Mouse (Mus musculus) skeletal muscle tissue, adult 2 months (tissue): Measurements from ENCODE around the gene Rnls.

Experiments used
- DNase-seq: peaks from one replicate; pipeline ENCODE4 v3.0.0-alpha.2; 2012; ENCODE audit warnings: low read depth, low spot score

The Rnls gene

DNA sequence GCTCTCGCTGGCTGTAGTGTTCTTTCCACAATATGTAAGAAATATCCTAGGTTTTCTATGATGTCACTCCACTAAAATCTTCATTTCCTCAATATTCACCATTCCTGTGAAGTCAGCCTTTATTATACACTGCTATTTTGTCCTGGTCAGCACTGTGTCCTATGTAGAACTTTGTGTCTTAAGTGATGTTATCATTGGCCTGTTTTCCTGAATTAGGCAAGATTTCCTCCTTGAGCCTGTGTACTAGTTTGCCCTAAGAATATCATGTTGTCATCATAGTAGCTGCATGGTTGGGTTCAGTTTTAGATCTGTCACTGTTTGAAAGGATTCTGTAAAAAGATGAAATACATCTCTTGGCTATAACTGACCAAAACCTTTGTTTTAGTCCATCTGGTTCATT, 203.3 kb downstream of the Rnls start:
- DNase-seq, result peak; percentile 9

DNA sequence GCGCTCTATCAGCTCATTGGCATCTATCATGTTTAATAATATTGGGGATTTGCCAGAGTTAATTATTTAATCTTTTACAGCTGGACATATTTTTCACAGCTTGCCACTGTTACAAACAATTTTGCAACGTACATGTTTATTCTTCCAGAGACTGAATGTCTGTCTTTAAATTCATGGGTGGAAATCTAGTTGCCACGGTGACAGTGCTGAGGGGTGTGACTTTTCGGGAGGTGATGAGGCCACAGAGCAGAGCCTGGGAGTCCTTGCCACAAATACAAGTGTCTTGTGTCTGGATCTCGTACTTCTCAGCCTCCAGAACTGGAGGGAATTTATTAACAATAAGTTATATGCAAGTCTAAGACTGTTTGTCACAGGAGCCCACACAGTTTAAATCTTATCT, 212.5 kb downstream of the Rnls start:
- no peak for DNase-seq

DNA sequence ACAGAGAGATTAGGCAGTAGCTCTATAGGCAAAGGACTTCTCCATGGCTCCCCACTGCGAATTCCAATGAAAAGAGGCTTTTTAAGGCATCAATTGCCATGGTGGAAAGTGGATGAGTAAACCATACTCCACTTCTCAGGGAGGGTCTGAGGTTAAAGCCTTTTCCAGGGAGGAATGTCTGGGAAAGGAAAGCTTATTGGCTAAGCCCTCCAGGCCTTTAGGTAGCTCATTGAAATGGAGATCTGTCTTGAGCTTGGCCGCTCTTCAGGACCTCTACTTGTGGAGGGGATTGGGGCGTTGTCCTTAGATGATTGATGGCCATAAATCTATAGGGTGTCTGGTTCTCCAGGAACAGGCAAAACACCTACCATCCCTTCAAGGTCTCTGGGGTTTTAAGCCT, 213.2 kb downstream of the Rnls start:
- no peak for DNase-seq

DNA sequence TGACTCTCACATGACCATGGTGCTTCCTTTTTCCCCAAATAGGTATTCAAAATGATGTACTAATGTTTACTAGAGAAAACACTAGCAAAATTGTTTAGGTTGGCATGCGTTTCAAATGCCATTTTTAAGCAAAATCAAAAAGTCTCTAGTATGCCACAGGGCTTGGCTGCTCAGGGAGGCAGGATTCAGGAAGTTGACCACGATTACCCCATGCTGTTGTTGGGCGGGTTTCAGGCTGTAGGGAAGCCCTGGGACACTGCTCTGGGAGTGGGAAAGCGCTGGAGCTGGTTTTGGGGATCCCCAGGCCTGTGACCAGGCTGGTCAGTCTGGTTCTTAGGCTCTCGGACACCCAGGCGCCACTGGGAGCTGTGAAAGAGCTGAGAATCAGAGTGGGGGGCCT, 213.7 kb downstream of the Rnls start:
- no peak for DNase-seq

DNA sequence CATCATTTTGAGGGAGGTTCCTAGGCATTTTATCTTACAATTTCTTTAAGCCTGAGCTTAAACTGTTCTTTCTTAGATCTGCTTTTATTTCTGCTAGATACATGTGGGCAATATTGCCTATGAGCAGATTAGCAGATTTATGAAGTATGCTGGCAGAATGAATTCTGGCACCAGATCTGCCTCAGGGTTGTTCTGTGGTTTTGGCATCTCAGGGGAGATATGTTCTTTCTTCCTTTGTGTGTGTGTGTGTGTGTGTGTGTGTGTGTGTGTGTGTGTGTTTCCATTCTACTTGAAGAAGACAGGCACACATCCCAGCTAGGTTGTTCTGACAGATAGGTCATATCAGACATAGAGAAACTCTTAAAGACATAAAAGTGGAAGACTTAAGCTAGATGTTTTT, 218.1 kb downstream of the Rnls start:
- no peak for DNase-seq

DNA sequence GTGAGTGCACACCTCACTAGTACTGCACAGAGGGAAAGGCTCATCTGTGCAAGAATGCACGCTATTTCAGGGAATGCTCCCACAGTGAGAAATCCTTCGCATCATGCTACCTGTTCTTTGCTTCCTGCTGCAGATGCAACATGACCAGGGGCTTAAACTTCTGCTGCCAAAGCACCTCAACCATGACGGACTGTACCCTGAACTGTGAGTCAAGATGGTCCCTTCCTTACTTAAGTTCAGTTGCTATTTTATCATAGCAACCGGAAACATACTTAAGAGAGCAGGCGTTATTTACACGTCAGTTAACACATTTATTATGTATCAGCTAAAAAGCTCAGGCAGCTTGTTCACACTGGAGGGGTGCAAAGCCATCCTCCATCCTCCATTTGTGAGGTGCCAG, 222.2 kb downstream of the Rnls start:
- DNase-seq, result no peak

DNA sequence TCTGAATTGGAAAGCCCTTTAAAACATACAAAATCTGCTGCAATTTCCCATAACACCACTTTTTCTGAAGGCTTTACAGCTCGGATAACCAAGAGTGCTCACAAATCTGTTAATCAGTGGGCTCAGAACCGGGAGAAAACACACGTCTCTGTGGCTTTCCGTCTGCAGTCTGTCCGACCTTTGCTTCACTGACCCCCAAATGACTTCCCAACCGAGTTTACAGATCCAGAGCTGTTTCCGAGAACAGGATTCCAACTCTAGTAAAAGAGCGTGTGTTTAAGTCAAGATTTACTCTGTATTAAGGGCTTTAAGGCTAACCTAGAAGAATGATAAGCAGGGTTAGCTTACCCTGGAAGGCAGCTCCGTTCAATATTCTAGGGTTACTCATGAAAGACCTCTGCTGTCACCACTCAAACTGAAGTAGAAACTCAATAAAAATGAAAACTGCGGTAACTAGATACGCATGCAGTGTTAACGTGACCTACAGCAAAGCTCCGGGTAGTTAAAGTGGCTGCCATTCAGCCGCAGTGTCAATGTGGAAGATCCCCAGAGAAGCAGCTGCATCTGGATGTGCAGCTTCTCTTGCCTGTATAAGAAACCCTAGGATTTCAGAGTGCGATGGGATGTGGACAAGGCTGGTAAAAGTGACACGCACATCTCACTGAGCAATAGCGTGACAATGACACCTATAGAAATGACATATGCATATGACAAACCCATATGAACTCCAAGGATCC, 224.4 kb downstream of the Rnls start:
- DNase-seq, result no peak

DNA sequence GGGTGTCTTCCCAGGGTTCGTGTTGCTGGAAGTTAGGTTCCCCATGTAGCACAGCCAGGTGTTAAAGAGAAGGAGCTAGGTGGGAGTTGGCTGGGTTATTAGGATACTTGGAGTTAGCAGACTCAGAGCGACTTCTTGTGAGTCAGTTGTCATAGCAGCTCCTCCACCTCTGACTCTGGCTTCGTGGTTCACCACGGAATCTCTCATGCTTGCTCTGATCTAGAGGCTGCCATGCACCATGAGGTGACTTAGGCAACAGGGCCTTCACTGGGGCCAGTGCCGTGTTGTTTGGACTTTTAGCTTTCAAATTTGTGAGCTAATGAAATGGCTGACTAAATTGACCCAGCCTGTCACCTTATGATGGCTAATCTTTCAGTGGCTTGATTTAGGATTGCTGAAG, 227.3 kb downstream of the Rnls start:
- DNase-seq, result no peak

DNA sequence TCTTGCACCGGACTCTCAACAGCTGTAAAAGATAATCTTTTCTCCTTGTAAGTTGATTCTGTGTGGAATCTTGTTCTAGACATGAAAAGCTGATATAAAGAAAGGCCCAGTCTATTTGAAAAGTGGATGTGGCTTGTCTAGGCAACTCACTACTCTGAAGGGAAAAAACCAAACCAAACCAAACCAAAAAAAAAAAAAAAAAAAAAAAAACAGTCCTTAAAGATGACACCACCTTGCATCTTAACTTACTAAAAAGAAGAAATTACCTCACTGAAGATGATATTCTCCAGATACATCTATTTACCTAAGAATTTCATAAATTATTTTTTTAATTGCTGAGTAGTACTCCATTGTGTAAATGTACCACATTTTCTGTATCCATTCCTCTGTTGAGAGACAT, 230.2 kb downstream of the Rnls start:
- no peak for DNase-seq

DNA sequence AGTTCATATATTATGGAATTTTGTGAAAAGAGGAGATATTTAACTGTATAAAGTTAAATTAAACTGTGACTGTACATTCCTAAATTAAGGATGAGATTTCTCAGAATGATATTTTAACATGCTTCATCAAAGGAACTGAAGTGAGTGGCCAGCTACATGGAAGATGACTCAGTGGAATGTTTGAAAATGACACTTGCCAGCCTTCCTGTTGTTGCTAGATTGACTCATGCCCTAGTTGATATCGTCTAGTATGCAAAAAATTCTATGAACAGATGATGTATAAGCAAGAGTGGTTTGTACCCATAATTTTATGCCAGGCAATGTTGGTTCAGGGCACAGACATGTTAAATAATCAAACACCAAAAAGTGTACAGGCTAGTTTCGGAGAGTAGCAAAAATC, 232.2 kb downstream of the Rnls start:
- DNase-seq, result no peak

DNA sequence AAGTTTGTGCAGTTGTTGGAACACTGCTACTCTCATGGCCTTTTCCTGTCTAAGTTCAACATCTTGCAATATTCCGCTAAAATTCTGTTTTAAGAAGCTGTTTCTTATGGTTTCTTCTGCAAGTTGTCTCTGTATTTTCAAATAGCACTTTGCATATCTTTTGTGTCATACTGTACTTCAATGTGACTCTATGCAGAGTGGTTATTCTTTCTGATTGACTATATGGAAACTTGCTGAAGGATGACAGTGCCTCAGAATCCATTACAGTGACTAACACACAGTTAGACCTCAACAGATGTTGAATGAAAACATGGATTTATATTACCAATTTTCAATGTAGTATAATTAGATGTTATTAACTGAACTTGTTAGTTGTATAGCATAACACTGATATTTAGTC, 232.9 kb downstream of the Rnls start:
- no peak for DNase-seq

DNA sequence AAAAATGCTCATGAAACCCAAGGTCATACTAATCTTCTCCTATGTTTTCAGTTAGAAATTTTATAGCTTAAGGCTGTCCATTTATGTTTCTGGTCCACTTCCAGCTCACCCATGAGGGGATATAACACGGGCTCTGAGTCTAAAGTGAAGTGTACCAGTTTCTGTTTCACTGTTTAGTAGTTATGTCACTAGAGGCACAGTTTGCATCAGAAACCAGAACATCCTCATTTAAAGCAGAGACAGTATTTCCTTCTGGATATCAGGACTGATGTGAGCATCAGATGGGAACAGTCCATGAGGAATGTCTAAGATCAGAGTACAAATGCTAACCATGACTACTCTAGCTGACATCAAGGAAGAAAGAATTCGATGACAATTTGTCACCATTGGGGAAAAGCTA, 233.9 kb downstream of the Rnls start:
- no peak for DNase-seq

DNA sequence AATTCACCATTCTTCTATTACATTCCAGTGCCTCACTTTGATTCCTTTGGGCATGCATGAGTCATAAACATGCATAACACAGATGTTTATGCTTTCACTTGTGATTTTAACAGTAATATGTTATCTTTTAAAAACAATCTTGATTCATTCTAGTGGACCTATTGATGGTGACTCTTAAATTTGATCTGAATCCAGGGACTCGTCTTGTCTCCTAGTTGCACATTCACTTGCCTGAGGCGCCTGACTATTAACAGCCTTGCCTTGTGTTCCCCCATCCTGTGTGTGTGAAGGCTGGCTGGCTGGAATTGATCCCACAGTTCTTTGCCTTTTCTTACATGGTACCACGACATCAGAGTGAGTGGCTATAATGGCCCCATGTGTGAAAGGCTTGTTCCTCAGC, 243.7 kb downstream of the Rnls start:
- DNase-seq, result no peak

DNA sequence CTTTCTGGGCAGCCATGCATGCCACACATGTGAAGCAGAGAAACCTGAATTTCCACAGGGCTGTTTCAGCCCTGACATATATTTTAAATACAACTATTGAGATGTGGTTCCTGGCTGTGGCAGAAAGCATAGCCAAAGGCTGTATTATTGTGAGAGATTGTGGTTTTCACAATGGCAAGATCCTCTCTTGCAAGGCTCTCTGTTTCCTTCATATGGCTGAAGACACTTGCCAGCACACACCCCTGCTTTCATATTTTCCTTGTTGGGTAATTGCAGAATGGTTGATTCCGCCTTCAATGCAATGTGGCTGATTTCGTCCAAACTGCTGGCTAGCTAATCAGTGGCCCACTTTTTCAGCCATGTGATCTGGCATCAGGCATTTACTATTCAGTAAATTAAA, 248.9 kb downstream of the Rnls start:
- no peak for DNase-seq

DNA sequence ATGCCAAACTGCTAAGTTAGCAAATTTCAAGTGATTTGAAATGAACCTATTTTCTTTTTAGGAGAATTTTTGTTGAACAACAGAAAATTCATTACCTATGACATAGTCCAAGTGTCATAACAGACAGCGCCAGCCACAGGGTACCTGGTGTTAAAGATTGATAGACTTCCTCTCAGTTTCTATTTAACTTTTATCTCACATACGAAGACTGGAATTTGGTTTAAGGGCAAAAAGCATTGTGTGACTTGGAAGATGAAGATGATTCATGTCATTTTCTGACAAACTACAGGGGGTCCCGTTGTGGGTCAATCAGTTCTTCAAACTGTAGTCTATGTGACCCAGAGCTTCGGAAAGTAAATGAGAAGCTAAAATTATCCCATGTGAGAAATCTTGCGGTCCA, 254.8 kb downstream of the Rnls start:
- DNase-seq, result no peak

DNA sequence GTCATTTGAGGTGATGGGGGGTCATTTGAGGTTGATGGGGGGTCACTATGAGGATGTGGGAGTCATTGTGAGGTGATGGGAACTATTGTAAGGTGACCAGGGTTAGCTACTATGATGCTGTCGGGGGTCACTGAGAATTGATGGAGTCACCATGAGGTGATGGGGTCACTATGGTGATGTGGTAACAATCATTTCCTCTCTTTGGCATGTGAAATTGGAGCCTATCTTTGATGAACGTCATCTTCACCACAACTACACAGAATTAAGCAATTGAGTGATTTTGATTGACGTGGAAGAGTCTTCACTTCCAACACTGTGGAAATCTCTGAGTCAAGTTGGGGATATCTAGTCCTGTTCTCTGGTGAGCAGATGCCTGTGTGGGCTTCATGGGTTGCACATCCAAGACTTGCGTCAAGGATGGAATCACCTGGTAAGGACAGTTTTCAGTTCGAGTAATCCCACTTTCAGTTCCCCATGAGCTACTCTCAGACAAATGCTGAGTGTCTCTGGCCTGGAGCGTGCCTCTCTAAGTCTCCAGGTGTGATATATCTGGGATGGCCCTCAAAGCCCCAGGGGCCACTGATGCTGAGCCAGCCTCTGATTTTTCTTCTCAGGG, 269.4 kb downstream of the Rnls start:
- no peak for DNase-seq

DNA sequence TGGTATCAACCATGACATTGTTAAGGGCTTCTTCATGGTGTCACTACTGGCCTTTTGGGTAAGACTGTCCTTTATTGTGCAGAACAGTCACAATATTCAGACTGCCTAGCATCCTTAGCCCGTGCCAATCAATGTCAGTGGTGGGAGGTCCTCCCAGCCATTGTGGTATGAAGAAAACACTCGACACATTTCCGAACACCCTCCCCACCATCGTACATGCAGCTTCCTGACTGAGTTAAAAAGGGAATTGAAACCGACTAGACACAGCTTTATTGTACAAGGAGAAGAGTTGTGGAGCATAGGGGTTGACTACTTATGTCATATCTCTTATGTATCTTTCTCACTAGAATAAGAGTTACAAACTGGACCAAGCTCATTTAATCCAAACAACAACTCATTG, 272.1 kb downstream of the Rnls start:
- peak; percentile 7 for DNase-seq

DNA sequence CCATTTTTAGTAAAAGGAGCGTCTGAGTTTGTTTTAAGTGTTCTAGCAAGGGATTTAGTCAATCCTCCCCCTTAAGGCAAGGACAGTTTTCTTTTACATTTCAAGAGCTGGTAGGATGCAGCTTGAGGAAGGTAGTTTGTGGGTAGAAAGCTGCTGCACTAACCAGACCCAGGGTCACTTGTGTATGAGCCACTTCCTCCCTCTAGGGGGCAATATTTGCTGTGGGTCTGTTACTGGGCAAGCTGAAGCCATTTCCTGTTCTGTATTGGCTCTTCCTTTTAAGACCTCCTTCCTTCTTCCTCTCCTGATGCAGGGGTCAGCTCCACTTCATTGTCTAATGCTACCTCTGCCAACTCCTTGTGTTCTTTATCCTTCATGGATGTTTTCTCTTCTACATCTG, 273.2 kb downstream of the Rnls start:
- DNase-seq, result peak; percentile 10

DNA sequence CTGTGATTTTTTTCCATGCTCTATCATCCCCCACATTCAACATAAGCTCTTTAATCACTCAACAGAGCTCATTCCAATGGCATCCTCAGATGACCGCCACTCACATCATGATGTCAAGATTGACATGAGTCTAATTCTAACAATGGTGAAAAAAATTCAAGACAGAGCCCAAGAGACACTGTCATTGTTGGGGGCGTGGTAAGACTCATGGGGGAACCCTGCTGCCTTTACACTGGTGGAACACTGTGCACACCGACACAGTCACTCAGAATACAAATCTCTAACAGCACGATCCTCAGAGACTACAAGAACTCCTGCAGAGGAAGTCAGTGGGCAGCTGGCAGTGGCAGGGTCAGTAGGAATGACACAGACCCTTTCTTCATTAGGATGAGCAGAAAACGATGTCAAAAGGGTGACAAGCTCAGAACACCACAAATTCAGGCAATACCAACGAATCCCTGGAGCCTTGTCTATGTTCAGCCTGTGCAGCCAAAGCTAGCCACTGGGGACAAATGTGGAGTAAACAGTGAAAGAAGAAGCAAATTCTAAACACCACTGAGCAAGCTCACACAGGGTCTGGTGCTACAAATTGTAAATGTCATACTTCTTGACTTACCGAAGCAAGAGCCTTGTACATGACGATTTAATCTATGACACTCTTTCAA, 277.3 kb downstream of the Rnls start:
- peak; percentile 18 for DNase-seq

DNA sequence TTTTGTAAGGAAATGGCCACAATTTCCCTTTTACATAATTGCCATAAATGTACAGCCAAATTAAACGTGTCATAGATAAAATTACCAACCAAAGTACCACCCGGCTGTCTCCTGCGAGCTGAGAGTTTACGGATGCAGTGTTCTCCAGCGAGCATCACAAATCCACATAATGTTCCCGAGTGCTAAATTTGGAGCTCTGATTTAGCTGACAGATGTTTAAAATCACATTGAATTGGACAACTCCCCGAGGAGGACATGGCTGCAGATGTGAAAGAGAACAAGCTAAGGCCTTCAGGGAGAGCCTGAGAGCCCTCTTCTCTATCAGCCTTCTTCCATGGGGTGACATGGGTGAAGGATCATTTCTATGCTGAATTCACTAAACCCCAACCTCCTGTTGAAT, 278.3 kb downstream of the Rnls start:
- peak; percentile 38 for DNase-seq

DNA sequence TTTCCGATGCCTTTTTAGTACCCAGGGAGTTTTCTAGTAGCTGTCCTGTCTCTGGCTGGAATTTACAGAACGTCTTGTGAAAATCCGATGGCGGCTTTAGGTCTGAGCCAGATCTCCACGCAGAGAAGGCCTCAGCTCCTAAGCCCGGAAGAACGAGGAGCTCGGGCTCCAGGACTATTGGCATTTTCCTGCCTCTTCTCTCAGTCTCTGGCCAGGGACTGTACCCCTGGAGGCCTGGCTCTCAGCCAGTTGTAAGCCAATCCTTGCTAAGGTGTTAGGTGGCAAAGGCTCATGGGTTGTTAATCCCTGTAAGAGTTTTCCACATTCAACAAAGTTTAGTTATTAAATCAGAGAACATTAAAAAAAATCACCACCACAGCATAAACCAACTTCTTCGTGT, 281.7 kb downstream of the Rnls start:
- DNase-seq, result no peak

DNA sequence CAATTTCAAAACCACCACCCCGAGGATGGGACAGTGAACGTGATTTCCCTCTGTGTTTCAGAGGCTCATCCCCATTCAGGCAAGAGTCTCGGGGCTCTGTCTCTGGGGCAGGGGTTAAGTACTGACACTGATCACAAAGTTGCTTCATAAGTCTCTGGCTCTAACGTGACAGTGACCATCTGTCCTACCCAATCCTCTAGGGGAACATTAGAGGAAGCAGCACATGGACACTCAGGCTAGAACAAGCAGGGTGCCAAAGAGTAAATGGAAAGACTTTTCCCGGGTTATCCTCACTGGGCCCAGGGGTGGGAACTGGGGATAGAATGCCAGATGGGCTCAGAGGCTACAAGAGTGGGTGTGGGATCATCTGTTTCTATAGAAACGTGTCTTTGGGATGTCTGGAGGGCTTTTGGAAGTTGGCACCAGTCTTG, 282.1 kb downstream of the Rnls start:
- DNase-seq, result peak; percentile 73

DNA sequence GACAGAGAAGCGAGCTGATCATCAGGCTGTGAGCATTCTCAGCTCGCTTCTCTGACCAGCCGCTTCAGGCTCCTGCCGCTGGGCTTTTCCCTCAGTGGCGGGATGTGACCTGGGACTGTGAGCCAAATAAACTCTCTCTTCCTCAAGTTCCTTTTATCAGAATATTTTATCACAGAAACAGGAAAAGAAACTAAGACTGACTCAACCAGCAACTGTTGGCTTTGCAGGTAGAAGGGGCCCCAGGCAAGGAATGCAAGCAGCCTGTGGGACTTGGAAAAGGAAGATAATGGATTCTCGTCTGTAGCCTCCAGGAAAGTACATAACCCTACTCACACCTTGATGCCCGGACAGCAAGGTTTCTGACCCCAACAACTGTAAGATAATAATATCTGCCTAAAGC, 283.0 kb downstream of the Rnls start:
- DNase-seq, result no peak
